Mouse (Mus musculus): ENCODE results near the gene H2-Eb1.

DNA sequence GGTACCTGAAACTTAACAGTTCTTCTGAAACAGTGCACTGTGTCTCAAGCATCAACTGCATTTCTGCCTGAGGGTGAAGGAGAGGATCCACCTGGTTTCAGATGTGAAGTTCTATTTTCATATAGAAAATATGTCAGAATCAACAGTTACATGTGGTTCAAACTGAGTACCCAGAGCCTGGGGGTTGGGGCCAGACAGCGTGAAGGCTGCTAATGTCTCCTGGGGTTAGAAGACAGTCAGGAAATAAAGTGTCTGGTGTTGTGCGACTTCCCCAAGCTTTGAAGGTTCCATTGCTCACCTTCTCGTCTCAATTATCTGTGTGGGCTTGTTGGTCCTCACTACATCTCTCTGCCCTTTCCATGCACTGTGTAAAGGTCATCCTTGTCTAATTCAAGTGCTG lies 20.7 kb downstream of the H2-Eb1 start:
- TF ChIP-seq POLR2A (IDR thresholded peaks at IDR 0.05; ENCODE audit: low read depth, low read length) (no peak), CTCF (conservative IDR thresholded peaks at IDR 0.05; ENCODE audit: insufficient read depth, insufficient read length, low read depth, low read length) (no peak)

Data from kidney, adult 2 months (tissue).